Mouse (Mus musculus): ENCODE results near the gene Plxnb2. TPM values are rescaled to one million over a fixed set of nuclear protein-coding genes. Genes with fewer than 3 reads are reported as not detected.

The Plxnb2 gene
- total RNA-seq (2021) = 100 to 1,000 TPM in 1 of 2 experiments, 10 to 100 TPM in 1; 84.0 to 113 TPM
- long read RNA-seq, experiment 1, full-length matches to known transcripts = 3 of 20 reads
- long read RNA-seq, experiment 1, partial matches to known transcripts = 13 of 20 reads
- long read RNA-seq, experiment 1, other reads (novel, unspliced or antisense) = 4 of 20 reads
- long read RNA-seq, experiment 2, full-length matches to known transcripts = 1 of 66 reads
- long read RNA-seq, experiment 2, partial matches to known transcripts = 52 of 66 reads
- long read RNA-seq, experiment 2, other reads (novel, unspliced or antisense) = 13 of 66 reads

- DNase-seq (ENCODE audit: low spot score in 2 of 2) = peak; percentile 79 to 80
These were observed at the start of gene Plxnb2 for GRCm38 (mm10) chr15:89180571-89181229. TSS of gene Plxnb2 (minus strand) at chr15:89180788.

- DNase-seq (ENCODE audit: low spot score in 2 of 2) = peak in 1 of 2 experiments; percentile 15
These were observed 35.1 kb upstream of the Plxnb2 start for GRCm38 (mm10) chr15:89215611-89216233.

- no peak for DNase-seq (ENCODE audit: low spot score in 2 of 2)
These were observed 34.4 kb upstream of the Plxnb2 start for GRCm38 (mm10) chr15:89214953-89215352.

GRCm38 (mm10) chr15:89213517-89213916 lies 32.9 kb upstream of the Plxnb2 start:
- DNase-seq (ENCODE audit: low spot score in 2 of 2) = no peak

- DNase-seq (ENCODE audit: low spot score in 2 of 2) = no peak
These were observed 31.9 kb upstream of the Plxnb2 start for GRCm38 (mm10) chr15:89212495-89212894.

- no peak for DNase-seq (ENCODE audit: low spot score in 2 of 2)
These were observed 31.3 kb upstream of the Plxnb2 start for GRCm38 (mm10) chr15:89211716-89212461.

- DNase-seq (ENCODE audit: low spot score in 2 of 2) = peak; percentile 76 to 88
These were observed 30.5 kb upstream of the Plxnb2 start, which contains the start of gene Ppp6r2 for GRCm38 (mm10) chr15:89210915-89211715. TSS of gene Ppp6r2 (plus strand) at chr15:89211553.

- DNase-seq (ENCODE audit: low spot score in 2 of 2) = peak; percentile 85 to 89
These were observed 29.5 kb upstream of the Plxnb2 start for GRCm38 (mm10) chr15:89209886-89210761.

- DNase-seq (ENCODE audit: low spot score in 2 of 2) = no peak
These were observed 26.9 kb upstream of the Plxnb2 start for GRCm38 (mm10) chr15:89207457-89207856.

- no peak for DNase-seq (ENCODE audit: low spot score in 2 of 2)
These were observed 16.5 kb upstream of the Plxnb2 start for GRCm38 (mm10) chr15:89197056-89197455.

GRCm38 (mm10) chr15:89196313-89196706 lies 15.7 kb upstream of the Plxnb2 start, which contains the start of gene Dennd6b:
TSS of gene Dennd6b (minus strand) at chr15:89196496.
- DNase-seq (ENCODE audit: low spot score in 2 of 2) = peak; percentile 91 to 93

GRCm38 (mm10) chr15:89195690-89196312 lies 15.2 kb upstream of the Plxnb2 start:
- DNase-seq (ENCODE audit: low spot score in 2 of 2) = peak; percentile 87 to 89

GRCm38 (mm10) chr15:89195261-89195681 lies 14.7 kb upstream of the Plxnb2 start:
- DNase-seq (ENCODE audit: low spot score in 2 of 2) = no peak

GRCm38 (mm10) chr15:89184937-89185227 lies 4.3 kb upstream of the Plxnb2 start:
- DNase-seq (ENCODE audit: low spot score in 2 of 2) = no peak

- no peak for DNase-seq (ENCODE audit: low spot score in 2 of 2)
These were observed 3.8 kb upstream of the Plxnb2 start for GRCm38 (mm10) chr15:89184141-89184936.

- no peak for DNase-seq (ENCODE audit: low spot score in 2 of 2)
These were observed 2.3 kb upstream of the Plxnb2 start for GRCm38 (mm10) chr15:89182842-89183241.

- no peak for DNase-seq (ENCODE audit: low spot score in 2 of 2)
These were observed 1.7 kb upstream of the Plxnb2 start for GRCm38 (mm10) chr15:89182328-89182741.

GRCm38 (mm10) chr15:89181561-89182270 lies 1.1 kb upstream of the Plxnb2 start:
- no peak for DNase-seq (ENCODE audit: low spot score in 2 of 2)

Measured in adrenal gland, adult 18-20 months (tissue).